ENCODE assay signal across 10 mouse cellular contexts in the genomic region with DNA sequence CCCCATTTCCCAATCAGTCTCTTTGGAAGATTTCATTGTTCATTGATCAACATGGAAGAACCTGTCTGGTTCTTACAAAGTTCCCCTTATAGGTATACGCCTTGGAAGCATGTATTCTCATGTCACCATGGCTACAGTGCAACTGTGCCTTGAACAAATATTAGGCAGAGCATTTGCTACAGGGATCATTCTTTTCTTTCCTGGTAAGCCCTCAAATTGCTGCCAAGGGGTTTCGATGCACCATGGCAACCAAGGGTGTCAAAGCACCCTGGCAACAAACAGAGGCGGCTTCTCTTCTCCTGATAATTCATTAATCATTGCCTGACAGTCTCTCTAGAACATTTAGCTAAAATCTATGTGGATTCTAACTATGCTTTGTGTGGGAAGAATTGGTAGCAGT. TPM values are rescaled to one million over a fixed set of nuclear protein-coding genes. Genes with fewer than 3 reads are reported as not detected.
DNase-seq lines count a peak whose midpoint lies in the region; ATAC-seq and TF ChIP-seq lines count a peak whose summit lies in the region.
"Had no signal": no experiment of that assay in that cellular context is flagged by ENCODE, and none has a peak within 500 bp of the region (broad histone marks: within the 10 kb centered on the region; RNA-seq: fewer than 3 reads in every experiment).

No protein-coding gene starts in this region.

- H3K9ac ChIP-seq in hindbrain, postnatal 0 days (replicated peaks; ENCODE audit: low read length): no peak overlapping the region
- no peak overlapping the region for H3K9ac ChIP-seq in midbrain, embryonic 15.5 days
- H3K9ac ChIP-seq: liver, embryonic 15.5 days had no signal

- H3K4me2 ChIP-seq in hindbrain, postnatal 0 days (ENCODE audit: low read depth, low read length): no peak overlapping the region
- H3K4me2 ChIP-seq in midbrain, embryonic 15.5 days: peak overlapping the region; percentile 1; the same call in 1 of the 2 replicates
- H3K4me2 ChIP-seq: liver, embryonic 15.5 days had no signal

- no peaks in the 10 kb centered on the region for H3K27me3 ChIP-seq in hindbrain, postnatal 0 days (ENCODE audit: insufficient read depth, low read length)
- peaks cover 14% of the 10 kb centered on the region for H3K27me3 ChIP-seq in midbrain, embryonic 15.5 days (replicated peaks)
- H3K27me3 ChIP-seq: liver, embryonic 15.5 days had no signal

- peak; percentile 95 for ATAC-seq in hindbrain, postnatal 0 days
- peak; percentile 94 for ATAC-seq in midbrain, embryonic 15.5 days (replicated peaks)
- no peak for ATAC-seq in CD4-positive, CD25-positive, alpha-beta regulatory T cell, adult 4 months

- H3K27ac ChIP-seq in hindbrain, postnatal 0 days: peak overlapping the region; percentile 64
- H3K27ac ChIP-seq in midbrain, embryonic 15.5 days: peak overlapping the region; percentile 47; the same call in 1 of the 2 replicates
- H3K27ac ChIP-seq: liver, embryonic 15.5 days had no signal

- no peaks in the 10 kb centered on the region for H3K36me3 ChIP-seq in hindbrain, postnatal 0 days (ENCODE audit: insufficient read depth, low read length)
- no peaks in the 10 kb centered on the region for H3K36me3 ChIP-seq in midbrain, embryonic 15.5 days (replicated peaks)
- H3K36me3 ChIP-seq: liver, embryonic 15.5 days had no signal

- no peaks in the 10 kb centered on the region for H3K9me3 ChIP-seq in hindbrain, postnatal 0 days (ENCODE audit: low read length)
- no peaks in the 10 kb centered on the region for H3K9me3 ChIP-seq in midbrain, embryonic 15.5 days
- H3K9me3 ChIP-seq: liver, embryonic 15.5 days had no signal

- 9% methylated on average over 3 of the region's 3 CpGs for WGBS in hindbrain, postnatal 0 days
- WGBS in midbrain, embryonic 15.5 days: 6% methylated on average over 3 of the region's 3 CpGs

- intact Hi-C loops in gastrocnemius, postnatal 36 days (cut with DNase I): no loop called here

- no peak overlapping the region for H3K4me3 ChIP-seq in hindbrain, postnatal 0 days (ENCODE audit: low read length)
- no peak overlapping the region for H3K4me3 ChIP-seq in midbrain, embryonic 15.5 days
- H3K4me3 ChIP-seq: liver, embryonic 15.5 days had no signal

- peak; percentile 57 for DNase-seq in brain, adult 2 months (ENCODE audit: low read depth, low spot score)
- DNase-seq in embryo, embryonic 11.5 days (ENCODE audit: low read depth, low spot score): peak; percentile 35
- DNase-seq in hindbrain, postnatal 0 days (ENCODE audit: low spot score): peak; percentile 82
- no peak for DNase-seq in thymus, postnatal 14 days
- no peak for DNase-seq in gastrocnemius, postnatal 36 days
- DNase-seq in heart, adult 18-20 months: no peak
- DNase-seq: kidney, adult 11 months had no signal

- no peak for TF ChIP-seq CTCF in hindbrain, postnatal 0 days (IDR thresholded peaks at IDR 0.05; ENCODE audit: low read depth)

- no peaks in the 10 kb centered on the region for H3K4me1 ChIP-seq in hindbrain, postnatal 0 days (ENCODE audit: insufficient read depth, low read length)
- peaks cover 4% of the 10 kb centered on the region for H3K4me1 ChIP-seq in midbrain, embryonic 15.5 days
- H3K4me1 ChIP-seq: liver, embryonic 15.5 days had no signal

RNA-seq across cellular contexts. Expression of a gene that starts 28.3 kb away (rescaled TPM):
- total RNA-seq in hindbrain, postnatal 0 days (2014; rRNA removed): 31.1 and 40.0 TPM in 2 replicates
- polyA plus RNA-seq in hindbrain, postnatal 0 days (2015; fragmentation: Nextera tagmentation; extraction: Ambion mirVana): 45.2 and 46.0 TPM in 2 replicates
- polyA plus RNA-seq in midbrain, embryonic 15.5 days (2015; fragmentation: Nextera tagmentation; extraction: Ambion mirVana): 17.8 and 22.2 TPM in 2 replicates
- polyA plus RNA-seq in CD4-positive, CD25-positive, alpha-beta regulatory T cell, adult 4 months (2017; shearing (Covaris generic)): 100 to 1,000 TPM; 136 to 158 TPM
- 10 to 100 TPM; 47.5 to 55.1 TPM for total RNA-seq in gastrocnemius, postnatal 36 days (2021)
- total RNA-seq in heart, adult 18-20 months (2021): 10 to 100 TPM; 56.2 to 66.5 TPM

RNA-seq across cellular contexts. Expression of a gene that starts 37.8 kb away (rescaled TPM):
- total RNA-seq in hindbrain, postnatal 0 days (2014; rRNA removed): 708 and 750 TPM in 2 replicates
- 3,353 and 3,880 TPM in 2 replicates for polyA plus RNA-seq in hindbrain, postnatal 0 days (2015; fragmentation: Nextera tagmentation; extraction: Ambion mirVana)
- 1,183 and 1,204 TPM in 2 replicates for polyA plus RNA-seq in midbrain, embryonic 15.5 days (2015; fragmentation: Nextera tagmentation; extraction: Ambion mirVana)
- not detected for polyA plus RNA-seq in CD4-positive, CD25-positive, alpha-beta regulatory T cell, adult 4 months (2017; shearing (Covaris generic))
- not detected for total RNA-seq in gastrocnemius, postnatal 36 days (2021)
- 1 to 10 TPM in 1 of 2 experiments, under 1 TPM in 1; 0.36 to 1.0 TPM for total RNA-seq in heart, adult 18-20 months (2021)

Comparison
In these comparisons a context has a peak if more than half of its experiments do, and no peak if none do; other contexts are left out.
1. DNase-seq: peak in brain, adult 2 months (single experiment), embryo, embryonic 11.5 days (single experiment) and hindbrain, postnatal 0 days (single experiment); none in thymus, postnatal 14 days (single experiment), gastrocnemius, postnatal 36 days (0 of 2) and heart, adult 18-20 months (0 of 2).
2. RNA of a gene that starts 37.8 kb away (total RNA-seq): 708 to 750 TPM in hindbrain, postnatal 0 days; 0.36 to 1.0 TPM in heart, adult 18-20 months and not detected in gastrocnemius, postnatal 36 days; every median in the first group is over 100 times any median in the second.